ENCODE assay signal across 25 mouse cellular contexts in genomic region chr9:81113044-81113443, GRCm38 (mm10).
"Had no signal": no experiment of that assay in that cellular context is flagged by ENCODE, and none has a peak within 500 bp of the region (broad histone marks: within the 10 kb centered on the region; RNA-seq: fewer than 3 reads in every experiment).

No protein-coding gene starts in this region.

- ATAC-seq: hindbrain, postnatal 0 days; intestine, embryonic 16.5 days; liver, embryonic 12.5 days had no signal

- H3K27me3 ChIP-seq: heart, embryonic 12.5 days; hindbrain, embryonic 13.5 days; hindbrain, embryonic 15.5 days; kidney, embryonic 15.5 days; limb, embryonic 12.5 days; liver, embryonic 12.5 days had no signal

- H3K9me3 ChIP-seq: heart, embryonic 10.5 days; hindbrain, embryonic 10.5 days; hindbrain, embryonic 13.5 days; hindbrain, embryonic 15.5 days; kidney, embryonic 15.5 days; limb, embryonic 10.5 days; limb, embryonic 12.5 days; liver, embryonic 12.5 days had no signal

- H3K4me3 ChIP-seq: heart, embryonic 10.5 days; heart, embryonic 12.5 days; hindbrain, embryonic 10.5 days; hindbrain, embryonic 13.5 days; hindbrain, embryonic 15.5 days; kidney, embryonic 15.5 days; limb, embryonic 10.5 days; limb, embryonic 12.5 days; liver, embryonic 12.5 days had no signal

- H3K4me1 ChIP-seq: heart, embryonic 10.5 days; heart, embryonic 12.5 days; hindbrain, embryonic 10.5 days; hindbrain, embryonic 13.5 days; hindbrain, embryonic 15.5 days; kidney, embryonic 15.5 days; limb, embryonic 10.5 days; limb, embryonic 12.5 days; liver, embryonic 12.5 days had no signal

- H3K36me3 ChIP-seq: heart, embryonic 10.5 days; heart, embryonic 12.5 days; hindbrain, embryonic 10.5 days; hindbrain, embryonic 13.5 days; hindbrain, embryonic 15.5 days; kidney, embryonic 15.5 days; limb, embryonic 10.5 days; limb, embryonic 12.5 days; liver, embryonic 12.5 days had no signal

- H3K27ac ChIP-seq: heart, embryonic 10.5 days; hindbrain, embryonic 10.5 days; hindbrain, embryonic 13.5 days; hindbrain, embryonic 15.5 days; hindbrain, postnatal 0 days; kidney, embryonic 15.5 days; kidney, postnatal 0 days; limb, embryonic 10.5 days; limb, embryonic 12.5 days; liver, embryonic 12.5 days; liver, embryonic 14.5 days had no signal

- H3K4me2 ChIP-seq: heart, embryonic 12.5 days; hindbrain, embryonic 13.5 days; hindbrain, embryonic 15.5 days; kidney, embryonic 15.5 days; limb, embryonic 12.5 days; liver, embryonic 12.5 days had no signal

- DNase-seq: gastrocnemius, postnatal 14 days; gastrocnemius, postnatal 36 days; heart, adult 18-20 months; heart, postnatal 10 days; heart, postnatal 4 days; kidney, adult 11 months; kidney, adult 9 months; kidney, postnatal 14 days; kidney, postnatal 36 days; layer of hippocampus, adult 9-11 months; layer of hippocampus, postnatal 36 days; liver had no signal

- H3K9ac ChIP-seq: heart, embryonic 12.5 days; hindbrain, embryonic 13.5 days; hindbrain, embryonic 15.5 days; kidney, embryonic 15.5 days; limb, embryonic 12.5 days; liver, embryonic 12.5 days; liver, embryonic 14.5 days had no signal
